Mouse (Mus musculus) adrenal gland, postnatal 10 days (tissue): ENCODE measurements around the gene Mettl2. TPM values are rescaled to one million over a fixed set of nuclear protein-coding genes. Genes with fewer than 3 reads are reported as not detected.
A peak's percentile ranks its signal among the peaks of the same experiment; 100 is the strongest.
"Not testable (repeated sequence)": the region's sequence is repeated elsewhere in the genome, so short reads cannot be mapped to it uniquely, and the experiment has no call there.

Source experiments
- DNase-seq: peaks from one replicate; pipeline ENCODE4 v3.0.0; 2021; ENCODE audit warnings: mixed read lengths
- long read RNA-seq, 2 experiments: library from polyadenylated mRNA; stranded (forward); transcript quantifications; one replicate each; pipeline ENCODE4 v2.0.0; 2021
- total RNA-seq, 2 experiments: library from RNA; stranded (reverse); gene quantifications; 2 replicates each; pipeline ENCODE4 v1.2.3; 2021

The Mettl2 gene
- total RNA-seq = 10 to 100 TPM; 22.6 to 25.6 TPM
- long read RNA-seq, experiment 1, transcript Mettl2-201 (9 exons, 1,867 nt) = major isoform, 25 of 34 reads
- long read RNA-seq, experiment 1, partial matches to known transcripts = 3 of 34 reads
- long read RNA-seq, experiment 1, other reads (novel, unspliced or antisense) = 5 of 34 reads
- long read RNA-seq, experiment 2, transcript Mettl2-201 (9 exons, 1,867 nt) = major isoform, 12 of 17 reads
- long read RNA-seq, experiment 2, partial matches to known transcripts = 1 of 17 reads
- long read RNA-seq, experiment 2, other reads (novel, unspliced or antisense) = 2 of 17 reads

- peak; percentile 90 for DNase-seq
Observed at GRCm38 (mm10) chr11:105125735-105126519, at the start of gene Mettl2. Gene Mettl2 (plus strand): TSS chr11:105126425.

- not testable (repeated sequence) for DNase-seq
Observed at GRCm38 (mm10) chr11:105112448-105112847, 13.8 kb upstream of the Mettl2 start.

GRCm38 (mm10) chr11:105117814-105118213 lies 8.4 kb upstream of the Mettl2 start:
- no peak for DNase-seq

GRCm38 (mm10) chr11:105120551-105121061 lies 5.6 kb upstream of the Mettl2 start:
- DNase-seq = no peak

GRCm38 (mm10) chr11:105121792-105122191 lies 4.4 kb upstream of the Mettl2 start:
- DNase-seq = not testable (repeated sequence)

- peak; percentile 73 for DNase-seq
Observed at GRCm38 (mm10) chr11:105123986-105124385, 2.2 kb upstream of the Mettl2 start.

- DNase-seq = no peak
Observed at GRCm38 (mm10) chr11:105126520-105127029, 350 bp downstream of the Mettl2 start.

GRCm38 (mm10) chr11:105135692-105136091 lies 9.5 kb downstream of the Mettl2 start:
- no peak for DNase-seq

GRCm38 (mm10) chr11:105137255-105137654 lies 11.0 kb downstream of the Mettl2 start:
- DNase-seq = not testable (repeated sequence)

GRCm38 (mm10) chr11:105140512-105140911 lies 14.3 kb downstream of the Mettl2 start:
- DNase-seq = not testable (repeated sequence)

GRCm38 (mm10) chr11:105141115-105141514 lies 14.9 kb downstream of the Mettl2 start:
- DNase-seq = no peak

- DNase-seq = no peak
Observed at GRCm38 (mm10) chr11:105143564-105143963, 17.3 kb downstream of the Mettl2 start.

- DNase-seq = no peak
Observed at GRCm38 (mm10) chr11:105144084-105144483, 17.9 kb downstream of the Mettl2 start.

- DNase-seq = peak; percentile 12
Observed at GRCm38 (mm10) chr11:105144508-105145210, 18.4 kb downstream of the Mettl2 start.

GRCm38 (mm10) chr11:105145211-105145610 lies 19.0 kb downstream of the Mettl2 start:
- DNase-seq = no peak

- no peak for DNase-seq
Observed at GRCm38 (mm10) chr11:105146593-105146992, 20.4 kb downstream of the Mettl2 start, which contains the start of gene Gm10842. Gene Gm10842 (plus strand): TSS chr11:105146893.

- DNase-seq = no peak
Observed at GRCm38 (mm10) chr11:105149353-105149752, 23.1 kb downstream of the Mettl2 start.

- DNase-seq = no peak
Observed at GRCm38 (mm10) chr11:105149766-105150165, 23.5 kb downstream of the Mettl2 start.

GRCm38 (mm10) chr11:105150691-105151090 lies 24.5 kb downstream of the Mettl2 start:
- DNase-seq = no peak

- no peak for DNase-seq
Observed at GRCm38 (mm10) chr11:105151226-105152016, 25.2 kb downstream of the Mettl2 start.

- DNase-seq = no peak
Observed at GRCm38 (mm10) chr11:105152017-105152300, 25.7 kb downstream of the Mettl2 start.
